Mouse (Mus musculus) embryo, embryonic 10 days (tissue): ENCODE data around the gene Hoxa7.

ENCODE experiments used
- DNase-seq: peaks from one replicate; pipeline ENCODE4 v3.0.0-alpha.2; 2015; ENCODE audit warnings: low spot score

The Hoxa7 gene

GRCm38 (mm10) chr6:52221337-52221992 is at the start of gene Hoxa7:
Gene Hoxa7, minus strand, starts transcription at chr6:52221854.
- peak; percentile 93 for DNase-seq

- peak; percentile 89 for DNase-seq
These were observed 49.1 kb upstream of the Hoxa7 start for GRCm38 (mm10) chr6:52270494-52271480.

GRCm38 (mm10) chr6:52268756-52269155 is 47.1 kb upstream of the Hoxa7 start:
- DNase-seq = no peak

GRCm38 (mm10) chr6:52268341-52268740 is 46.7 kb upstream of the Hoxa7 start:
- DNase-seq = no peak

- no peak for DNase-seq
These were observed 46.0 kb upstream of the Hoxa7 start for GRCm38 (mm10) chr6:52267691-52268090.

- no peak for DNase-seq
These were observed 45.6 kb upstream of the Hoxa7 start for GRCm38 (mm10) chr6:52267221-52267620.

GRCm38 (mm10) chr6:52266666-52266985 is 45.0 kb upstream of the Hoxa7 start:
- no peak for DNase-seq

- DNase-seq = peak; percentile 41
These were observed 44.4 kb upstream of the Hoxa7 start for GRCm38 (mm10) chr6:52265913-52266665.

GRCm38 (mm10) chr6:52265306-52265912 is 43.8 kb upstream of the Hoxa7 start:
- no peak for DNase-seq

- DNase-seq = no peak
These were observed 42.6 kb upstream of the Hoxa7 start for GRCm38 (mm10) chr6:52264106-52264790.

- no peak for DNase-seq
These were observed 41.6 kb upstream of the Hoxa7 start for GRCm38 (mm10) chr6:52263321-52263585.

- DNase-seq = peak; percentile 61
These were observed 41.0 kb upstream of the Hoxa7 start for GRCm38 (mm10) chr6:52262463-52263320.

GRCm38 (mm10) chr6:52261751-52262462 is 40.3 kb upstream of the Hoxa7 start:
- no peak for DNase-seq

- peak; percentile 51 for DNase-seq
These were observed 39.3 kb upstream of the Hoxa7 start, which contains the start of gene Hoxa13 for GRCm38 (mm10) chr6:52260654-52261575. Gene Hoxa13, minus strand, starts transcription at chr6:52260880.

GRCm38 (mm10) chr6:52259811-52260261 is 38.2 kb upstream of the Hoxa7 start:
- peak; percentile 41 for DNase-seq

- no peak for DNase-seq
These were observed 37.6 kb upstream of the Hoxa7 start for GRCm38 (mm10) chr6:52259081-52259790.

- peak; percentile 96 for DNase-seq
These were observed 35.3 kb upstream of the Hoxa7 start for GRCm38 (mm10) chr6:52256956-52257355.
